In genomic region chr5:124453339-124454081, GRCm38 (mm10) we compare ENCODE assay signal across 9 mouse cellular contexts. TPM values are rescaled to one million over a fixed set of nuclear protein-coding genes. Genes with fewer than 3 reads are reported as not detected.
A peak's percentile ranks its signal among the peaks of the same experiment; 100 is the strongest.
DNase-seq lines count a peak whose midpoint lies in the region; ATAC-seq lines count a peak whose summit lies in the region.
"Had no signal": no experiment of that assay in that cellular context is flagged by ENCODE, and none has a peak within 500 bp of the region (broad histone marks: within the 10 kb centered on the region; RNA-seq: fewer than 3 reads in every experiment).

No protein-coding gene starts in this region.

- no peak overlapping the region; the same call in 1 of the 2 replicates for H3K4me2 ChIP-seq in limb, embryonic 15.5 days

- no peak overlapping the region for H3K4me3 ChIP-seq in limb, embryonic 15.5 days
- no peak overlapping the region for H3K4me3 ChIP-seq in limb, embryonic 10.5 days

- 83% methylated on average over 13 of the region's 13 CpGs for WGBS in limb, embryonic 15.5 days
- WGBS in limb, embryonic 10.5 days: 89% methylated on average over 13 of the region's 13 CpGs

- peak overlapping the region; percentile 75 for H3K27ac ChIP-seq in limb, embryonic 15.5 days
- H3K27ac ChIP-seq in limb, embryonic 10.5 days: no peak overlapping the region
- H3K27ac ChIP-seq: macrophage had no signal

- no peak for ATAC-seq in limb, embryonic 15.5 days (ENCODE audit: insufficient number of reproducible peaks, low FRiP score, low TSS enrichment, low read depth)
- ATAC-seq in CD4-positive, CD25-positive, alpha-beta regulatory T cell, adult 4 months: no peak

- peaks cover 22% of the 10 kb centered on the region for H3K4me1 ChIP-seq in limb, embryonic 15.5 days
- peaks cover 13% of the 10 kb centered on the region; the same call in 1 of the 2 replicates for H3K4me1 ChIP-seq in limb, embryonic 10.5 days

- no peaks in the 10 kb centered on the region for H3K27me3 ChIP-seq in limb, embryonic 15.5 days
- no peaks in the 10 kb centered on the region for H3K27me3 ChIP-seq in limb, embryonic 10.5 days (ENCODE audit: low read depth, poor library complexity, severe bottlenecking)

- peaks cover 92% of the 10 kb centered on the region for H3K36me3 ChIP-seq in limb, embryonic 15.5 days
- H3K36me3 ChIP-seq in limb, embryonic 10.5 days: peaks cover 100% of the 10 kb centered on the region

- DNase-seq in limb, embryonic 10.5 days (ENCODE audit: low spot score): no peak
- peak; percentile 71 to 73 for DNase-seq in cerebellum, postnatal 25 days
- peak; percentile 63 for DNase-seq in kidney, postnatal 10 days
- peak; percentile 61 for DNase-seq in right cerebral cortex, postnatal 25 days
- no peak for DNase-seq in urinary bladder, postnatal 14 days (ENCODE audit: low spot score)
- DNase-seq in gastrocnemius, adult 18-20 months (ENCODE audit: low spot score): no peak

- H3K9ac ChIP-seq in limb, embryonic 15.5 days: no peak overlapping the region

- H3K9me3 ChIP-seq in limb, embryonic 15.5 days: no peaks in the 10 kb centered on the region
- H3K9me3 ChIP-seq in limb, embryonic 10.5 days (replicated peaks): no peaks in the 10 kb centered on the region

RNA-seq across cellular contexts. Expression of gene Kmt5a, which starts 13.8 kb away (rescaled TPM):
- polyA plus RNA-seq in limb, embryonic 15.5 days (2015; fragmentation: Nextera tagmentation; extraction: Ambion mirVana): 56.3 and 64.5 TPM in 2 replicates
- polyA plus RNA-seq in limb, embryonic 10.5 days (2016; fragmentation: Nextera tagmentation; extraction: Ambion mirVana): 52.3 and 71.3 TPM in 2 replicates
- 10 to 100 TPM; 19.8 to 19.9 TPM for polyA plus RNA-seq in CD4-positive, CD25-positive, alpha-beta regulatory T cell, adult 4 months (2017; shearing (Covaris generic))
- 100 to 1,000 TPM; 167 to 244 TPM for total RNA-seq in gastrocnemius, adult 18-20 months (2021)

RNA-seq across cellular contexts. Expression of gene Rilpl2, which starts 24.7 kb away (rescaled TPM):
- polyA plus RNA-seq in limb, embryonic 15.5 days (2015; fragmentation: Nextera tagmentation; extraction: Ambion mirVana): 33.6 and 36.1 TPM in 2 replicates
- 26.8 and 31.1 TPM in 2 replicates for polyA plus RNA-seq in limb, embryonic 10.5 days (2016; fragmentation: Nextera tagmentation; extraction: Ambion mirVana)
- 10 to 100 TPM; 51.3 to 54.0 TPM for polyA plus RNA-seq in CD4-positive, CD25-positive, alpha-beta regulatory T cell, adult 4 months (2017; shearing (Covaris generic))
- total RNA-seq in gastrocnemius, adult 18-20 months (2021): 1 to 10 TPM; 4.6 to 5.6 TPM

RNA-seq across cellular contexts. Expression of gene Sbno1, which starts 27.7 kb away (rescaled TPM):
- polyA plus RNA-seq in limb, embryonic 15.5 days (2015; fragmentation: Nextera tagmentation; extraction: Ambion mirVana): 70.7 and 71.9 TPM in 2 replicates
- 82.8 and 93.6 TPM in 2 replicates for polyA plus RNA-seq in limb, embryonic 10.5 days (2016; fragmentation: Nextera tagmentation; extraction: Ambion mirVana)
- polyA plus RNA-seq in CD4-positive, CD25-positive, alpha-beta regulatory T cell, adult 4 months (2017; shearing (Covaris generic)): 100 to 1,000 TPM; 163 to 182 TPM
- total RNA-seq in gastrocnemius, adult 18-20 months (2021): 10 to 100 TPM; 40.4 to 42.4 TPM

RNA-seq across cellular contexts. Expression of gene Snrnp35, which starts 29.4 kb away (rescaled TPM):
- 23.6 and 25.1 TPM in 2 replicates for polyA plus RNA-seq in limb, embryonic 15.5 days (2015; fragmentation: Nextera tagmentation; extraction: Ambion mirVana)
- 30.8 and 32.2 TPM in 2 replicates for polyA plus RNA-seq in limb, embryonic 10.5 days (2016; fragmentation: Nextera tagmentation; extraction: Ambion mirVana)
- polyA plus RNA-seq in CD4-positive, CD25-positive, alpha-beta regulatory T cell, adult 4 months (2017; shearing (Covaris generic)): 10 to 100 TPM in 1 of 2 experiments, 1 to 10 TPM in 1; 4.7 to 14.2 TPM
- 10 to 100 TPM; 21.0 to 28.1 TPM for total RNA-seq in gastrocnemius, adult 18-20 months (2021)

Comparison
In these comparisons a context has a peak if more than half of its experiments do, and no peak if none do; other contexts are left out.
1. DNase-seq: peak in cerebellum, postnatal 25 days (2 of 2), kidney, postnatal 10 days (single experiment) and right cerebral cortex, postnatal 25 days (single experiment); none in limb, embryonic 10.5 days (single experiment), urinary bladder, postnatal 14 days (single experiment) and gastrocnemius, adult 18-20 months (single experiment).